Mouse (Mus musculus) heart, embryonic 12.5 days (tissue): Measurements from ENCODE around the gene Psmc2. TPM values are rescaled to one million over a fixed set of nuclear protein-coding genes. Genes with fewer than 3 reads are reported as not detected.

ENCODE experiments used
- polyA plus RNA-seq: library from polyadenylated mRNA; unstranded; fragments of >200 nt; fragmentation: Nextera tagmentation; extraction: Ambion mirVana; gene quantifications from 2 replicates; pipeline ENCODE4 v1.2.1, GENCODE M21; 2016

The Psmc2 gene
- polyA plus RNA-seq, 1 experiment from 2014 or later: 151 TPM

Other genes with a start within 250 kb of the Psmc2 start
- gene Lrrc17, start 241.7 kb upstream of the Psmc2 start, polyA plus RNA-seq: 6.6 and 7.8 TPM in 2 replicates
- gene Fbxl13, start 139.6 kb upstream of the Psmc2 start, polyA plus RNA-seq: 0.10 and 0.19 TPM in 2 replicates
- gene Armc10, start 139.5 kb upstream of the Psmc2 start, polyA plus RNA-seq: 21.7 and 22.9 TPM in 2 replicates
- 5.4 and 6.9 TPM in 2 replicates for gene Napepld, start 83.9 kb upstream of the Psmc2 start, polyA plus RNA-seq
- 131 and 136 TPM in 2 replicates for gene Pmpcb, start 48.1 kb upstream of the Psmc2 start, polyA plus RNA-seq
- 63.0 and 63.6 TPM in 2 replicates for gene Dnajc2, start within 50 bp of the Psmc2 start, polyA plus RNA-seq
- gene Slc26a5, start 80.3 kb downstream of the Psmc2 start, polyA plus RNA-seq: not detected in 2 replicates